Mouse (Mus musculus) lung, postnatal 25 days (tissue): ENCODE data around the gene 4931428L18Rik.
A peak's percentile ranks its signal among the peaks of the same experiment; 100 is the strongest.

Experiments used
- DNase-seq: peaks from one replicate; pipeline ENCODE4 v3.0.0; 2022; ENCODE audit warnings: low spot score

The 4931428L18Rik gene

GRCm38 (mm10) chr1:31222564-31222963 is at the start of gene 4931428L18Rik, which contains the start of gene Pih1d3:
TSS of gene 4931428L18Rik (minus strand) at chr1:31222684.
TSS of gene Pih1d3 (plus strand) at chr1:31222838.
- no peak for DNase-seq

- no peak for DNase-seq
These were observed 37.9 kb upstream of the 4931428L18Rik start for GRCm38 (mm10) chr1:31260218-31260923.

- DNase-seq = no peak
These were observed 11.0 kb upstream of the 4931428L18Rik start for GRCm38 (mm10) chr1:31233319-31234036.

DNA sequence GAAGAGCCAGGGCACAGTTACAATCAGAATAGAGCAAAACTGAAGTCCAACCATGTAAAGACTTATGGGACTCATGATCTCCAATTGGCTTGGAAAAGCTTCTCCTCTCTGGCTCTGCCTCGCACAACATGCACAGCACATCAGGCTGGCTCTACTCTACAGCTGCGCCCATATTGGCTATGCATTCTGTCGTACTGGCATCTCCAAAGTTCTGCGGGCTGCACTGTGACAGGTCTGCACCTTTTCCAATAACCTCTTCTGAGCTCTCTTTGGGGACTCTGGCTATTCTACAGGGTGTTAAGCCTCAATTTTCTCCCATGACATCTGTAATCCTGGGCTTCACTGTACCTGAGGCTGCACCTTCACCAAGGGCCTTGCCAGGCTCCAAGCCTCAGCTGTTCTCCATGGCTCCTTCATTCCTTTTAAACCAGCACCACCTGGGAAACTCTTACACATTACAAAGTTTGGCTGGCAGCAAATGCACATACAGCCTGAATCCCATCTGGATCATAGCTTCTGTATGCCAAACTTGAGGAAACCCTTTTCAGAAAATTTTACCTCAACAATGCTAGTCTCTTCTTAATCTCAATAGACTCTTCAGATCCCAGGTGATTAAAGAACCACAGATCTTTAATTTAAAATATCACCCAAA is 1.8 kb downstream of the 4931428L18Rik start:
- no peak for DNase-seq

DNA sequence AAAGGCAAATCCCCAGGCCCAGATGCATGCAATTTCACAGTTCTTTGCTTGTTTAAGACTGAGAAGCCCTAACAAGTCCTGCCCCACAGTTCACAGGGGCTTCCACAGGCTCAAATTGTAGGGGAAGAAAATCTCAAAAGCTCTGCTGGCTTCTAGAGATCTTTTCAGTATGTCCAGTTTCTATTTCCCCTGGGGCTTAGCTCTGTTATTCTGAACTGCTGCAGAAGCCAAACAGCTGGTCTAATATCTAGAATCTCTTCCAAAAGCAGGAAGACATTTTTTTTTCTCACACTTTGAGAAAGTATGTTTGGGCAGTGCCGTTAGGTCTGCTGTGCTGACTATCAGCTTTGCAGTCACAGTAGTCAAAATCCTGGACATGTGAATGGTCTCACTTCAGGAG is 7.7 kb downstream of the 4931428L18Rik start:
- no peak for DNase-seq

DNA sequence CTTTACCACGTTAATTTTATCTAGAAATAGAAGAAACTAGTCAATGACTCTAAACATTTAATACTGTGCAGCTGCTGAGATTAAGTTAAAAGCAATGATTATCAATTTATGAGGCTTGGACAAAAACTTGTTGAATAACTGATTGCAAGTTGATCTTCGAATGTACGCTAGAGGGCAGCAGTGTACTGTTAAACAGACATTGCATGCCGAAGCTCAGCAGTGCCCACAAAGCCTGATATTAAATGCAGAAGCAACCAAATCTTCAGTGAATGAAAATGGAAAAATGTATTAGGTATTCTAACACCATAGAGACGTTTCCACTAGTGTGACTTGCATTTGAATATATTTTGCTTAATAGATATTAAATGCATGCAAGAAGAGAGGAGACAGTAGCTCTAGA is 12.3 kb downstream of the 4931428L18Rik start:
- DNase-seq = peak; percentile 24

GRCm38 (mm10) chr1:31205770-31206169 is 16.7 kb downstream of the 4931428L18Rik start:
- no peak for DNase-seq

DNA sequence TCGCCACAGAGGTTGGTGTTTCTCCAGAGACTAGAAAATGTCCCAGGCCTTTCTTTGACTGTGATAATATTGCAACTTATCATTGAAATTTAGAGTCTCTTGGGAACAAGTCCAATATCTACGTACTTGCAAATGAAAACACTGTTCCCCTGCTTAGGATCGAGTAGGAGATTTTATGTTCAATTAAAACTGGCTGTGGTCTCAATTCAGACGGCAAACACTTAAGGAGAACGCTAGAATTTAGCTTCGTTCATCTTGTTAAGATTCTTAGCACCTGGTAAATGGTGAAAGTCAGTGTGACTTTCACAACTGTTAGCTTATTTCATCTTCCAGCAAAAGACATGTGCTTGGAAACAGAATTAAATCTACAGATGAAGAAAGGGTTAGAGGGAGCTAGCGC is 17.1 kb downstream of the 4931428L18Rik start:
- no peak for DNase-seq

DNA sequence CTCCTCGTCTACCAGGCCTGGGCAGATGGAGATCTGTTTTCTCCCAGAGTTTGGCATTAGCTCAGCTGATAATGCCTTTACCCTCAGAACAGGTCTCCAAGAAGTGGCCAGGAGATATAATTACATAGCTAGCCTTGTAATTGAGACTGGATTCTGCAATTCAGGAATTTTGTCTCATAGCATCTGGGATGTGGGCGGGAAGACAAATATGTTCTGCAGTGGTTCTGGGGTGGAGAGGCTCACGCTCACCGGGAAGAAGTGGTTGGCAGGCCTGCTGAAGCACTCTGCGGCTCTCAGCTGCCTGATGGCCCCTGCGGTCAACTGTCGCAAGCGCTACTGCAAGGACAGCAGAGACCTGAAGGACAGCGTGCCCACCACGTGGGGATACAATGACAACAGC is 18.7 kb downstream of the 4931428L18Rik start:
- no peak for DNase-seq

- DNase-seq = no peak
These were observed 25.5 kb downstream of the 4931428L18Rik start for GRCm38 (mm10) chr1:31196959-31197358.

- no peak for DNase-seq
These were observed 26.9 kb downstream of the 4931428L18Rik start for GRCm38 (mm10) chr1:31195633-31196032.

DNA sequence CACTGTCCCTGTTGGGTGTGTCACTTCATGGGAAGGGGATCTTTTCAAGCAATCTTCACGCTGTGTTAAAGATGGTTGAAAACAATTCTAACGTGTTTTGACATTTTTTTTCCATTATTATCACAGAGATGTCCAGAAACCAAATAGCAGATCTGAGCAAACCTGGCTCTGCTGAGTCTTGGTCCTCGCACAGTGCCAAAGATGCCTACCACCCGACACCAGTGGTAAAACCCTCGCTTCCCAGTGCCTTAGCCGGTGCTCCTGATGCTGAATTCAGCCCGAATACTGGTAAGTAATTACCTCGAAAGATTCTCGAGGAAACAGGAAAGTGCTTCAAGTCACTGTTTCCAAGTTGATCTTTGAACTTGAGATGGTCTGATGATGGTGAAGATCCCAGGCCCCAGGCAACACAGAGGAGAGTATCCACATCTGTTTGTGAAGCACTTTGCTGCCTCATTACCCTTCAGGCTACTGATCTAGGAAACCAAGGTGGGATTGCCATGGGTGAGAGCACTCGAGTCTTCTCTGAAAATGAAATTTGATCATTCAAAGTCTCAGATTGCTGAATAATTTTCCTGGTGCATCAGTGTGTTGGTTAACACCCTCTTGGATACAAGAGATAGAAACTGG is 32.1 kb downstream of the 4931428L18Rik start:
- no peak for DNase-seq

DNA sequence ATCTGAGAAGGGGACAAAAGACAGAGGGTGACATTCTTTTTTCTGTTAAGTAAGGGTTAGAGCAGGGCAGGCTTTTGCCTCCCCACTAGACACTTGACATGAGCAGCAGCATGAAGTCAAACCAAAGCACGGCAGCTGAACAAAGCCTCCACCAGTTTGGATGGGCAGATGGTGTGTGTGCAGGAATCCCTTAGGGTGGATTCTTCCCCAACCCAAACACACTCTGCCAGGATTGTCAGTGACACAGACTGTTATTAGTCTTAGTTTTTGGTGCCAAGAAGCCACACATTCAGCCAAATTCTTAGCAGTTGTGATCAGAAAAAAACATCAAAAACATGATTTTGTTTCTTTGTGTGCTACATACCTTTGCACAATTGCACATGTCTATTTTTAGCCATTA is 44.2 kb downstream of the 4931428L18Rik start:
- no peak for DNase-seq

DNA sequence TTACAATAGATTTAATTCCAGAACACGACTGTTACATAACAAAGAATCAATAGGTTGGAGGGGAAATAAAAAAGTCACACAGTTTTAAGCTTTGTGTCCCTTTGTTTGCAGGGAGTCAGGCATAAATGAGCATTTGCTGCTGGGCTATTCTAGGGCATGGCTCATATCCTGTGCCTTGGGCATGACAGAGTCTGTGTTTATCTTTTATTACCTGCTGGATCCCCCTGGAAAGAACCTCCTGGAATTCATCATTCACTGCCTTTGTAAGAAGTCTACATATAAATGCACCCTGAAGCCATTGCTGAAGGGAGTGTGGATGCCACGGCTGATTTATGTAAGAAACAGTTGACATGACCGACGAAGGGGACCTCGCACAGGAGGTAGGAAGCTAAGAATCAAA is 46.4 kb downstream of the 4931428L18Rik start, which contains the start of gene Lgsn:
Gene Lgsn, plus strand, starts transcription at position 301 of the 400 bp plus-strand sequence.
- no peak for DNase-seq

- DNase-seq = no peak
These were observed 47.1 kb downstream of the 4931428L18Rik start for GRCm38 (mm10) chr1:31175401-31175800.

GRCm38 (mm10) chr1:31165326-31166121 is 57.0 kb downstream of the 4931428L18Rik start:
- DNase-seq = no peak

- DNase-seq = no peak
These were observed 57.8 kb downstream of the 4931428L18Rik start for GRCm38 (mm10) chr1:31164527-31165189.

DNA sequence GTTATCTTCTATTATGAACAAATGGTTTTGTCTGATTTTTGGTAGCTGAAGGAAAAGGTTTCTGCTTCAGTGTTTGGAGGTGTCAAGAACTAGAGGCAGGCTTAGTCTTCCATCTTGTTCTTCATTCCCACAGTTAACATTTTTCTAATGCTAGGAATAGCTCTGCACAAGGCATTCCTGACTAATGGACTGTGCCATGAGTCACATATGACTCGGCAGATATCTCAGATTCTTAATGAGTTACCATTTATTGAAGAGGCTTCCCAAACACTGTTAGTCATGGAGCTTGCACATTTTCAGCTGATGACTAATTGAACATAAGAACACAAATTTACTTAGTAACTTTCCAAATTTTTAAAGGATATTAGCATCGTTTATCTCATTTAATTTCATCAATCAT is 65.6 kb downstream of the 4931428L18Rik start:
- DNase-seq = no peak

DNA sequence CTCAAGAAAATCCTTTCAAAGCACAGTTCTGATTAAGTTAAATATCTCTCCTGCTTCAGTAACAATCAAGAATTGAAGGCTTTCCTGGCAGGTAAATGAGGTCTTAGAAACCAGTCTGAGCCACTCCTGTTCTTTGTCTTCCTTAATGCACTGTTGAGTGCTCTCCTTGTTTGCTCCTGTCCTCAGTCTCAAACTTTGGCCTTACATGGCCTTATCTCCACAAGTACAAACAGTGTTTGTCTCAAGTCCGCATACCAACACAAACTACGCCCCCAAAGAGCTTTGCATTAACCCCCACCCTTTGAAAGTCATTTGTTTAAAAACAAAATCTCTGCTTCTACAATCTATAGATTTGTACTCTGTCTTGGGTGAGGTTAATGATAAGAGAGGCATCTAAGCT is 66.3 kb downstream of the 4931428L18Rik start:
- no peak for DNase-seq

GRCm38 (mm10) chr1:31153793-31154349 is 68.6 kb downstream of the 4931428L18Rik start:
- DNase-seq = peak; percentile 77
